Mouse (Mus musculus) bone marrow macrophage, adult 2 months (primary cell): Measurements from ENCODE around the gene Gm21958.

Experiments used
- CTCF ChIP-seq: IDR thresholded peaks from 2 replicates; pipeline ENCODE4 v1.5.1; 2012; ENCODE audit warnings: low read depth, mild to moderate bottlenecking, low read length, moderate library complexity
- POLR2A ChIP-seq: IDR thresholded peaks from 2 replicates; pipeline ENCODE4 v1.6.1; 2012; ENCODE audit warnings: mild to moderate bottlenecking, low read depth, low read length, borderline replicate concordance

DNA sequence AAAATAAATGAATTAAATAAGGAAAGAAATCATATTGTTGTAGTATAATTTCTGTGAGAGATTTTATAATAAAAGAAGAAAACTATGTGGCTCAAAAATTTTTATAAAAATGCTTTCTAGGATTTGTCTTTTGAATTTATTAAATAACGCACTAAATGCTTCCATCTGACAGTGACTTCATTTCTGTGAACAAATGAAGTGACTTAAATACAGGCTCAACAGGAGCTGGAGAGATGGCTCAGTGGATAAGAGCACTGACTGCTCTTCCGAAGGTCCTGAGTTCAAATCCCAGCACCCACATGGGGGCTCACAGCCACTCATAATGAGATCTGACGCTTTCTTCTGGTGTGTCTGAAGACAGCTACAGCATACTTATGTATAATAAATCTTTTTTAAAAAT, 29.0 kb downstream of the Gm21958 start:
- TF ChIP-seq CTCF (no peak), POLR2A (no peak)
